Mouse (Mus musculus): ENCODE measurements around the gene Aes. TPM values are rescaled to one million over a fixed set of nuclear protein-coding genes. Genes with fewer than 3 reads are reported as not detected.

Aes gene
- polyA plus RNA-seq, 1 experiment: 972 TPM

GRCm38 (mm10) chr10:81544296-81545160 is 14.8 kb upstream of the Aes start:
- no peak for DNase-seq (ENCODE audit: extremely low spot score in 1 of 2, low spot score in 1 of 2)

- DNase-seq (ENCODE audit: extremely low spot score in 1 of 2, low spot score in 1 of 2): peak; percentile 97 to 99
These were observed 14.0 kb upstream of the Aes start, which contains the start of gene Gna11 for GRCm38 (mm10) chr10:81545161-81545747. Gene Gna11, minus strand, starts transcription at chr10:81545190.

- DNase-seq (ENCODE audit: extremely low spot score in 1 of 2, low spot score in 1 of 2): no peak
These were observed 13.0 kb upstream of the Aes start for GRCm38 (mm10) chr10:81546332-81546731.

- no peak for DNase-seq (ENCODE audit: extremely low spot score in 1 of 2, low spot score in 1 of 2)
These were observed 12.3 kb upstream of the Aes start for GRCm38 (mm10) chr10:81546788-81547571.

GRCm38 (mm10) chr10:81548944-81549343 is 10.3 kb upstream of the Aes start:
- DNase-seq (ENCODE audit: extremely low spot score in 1 of 2, low spot score in 1 of 2): no peak

GRCm38 (mm10) chr10:81550257-81550656 is 9.0 kb upstream of the Aes start:
- peak in 1 of 2 experiments; percentile 53 for DNase-seq (ENCODE audit: extremely low spot score in 1 of 2, low spot score in 1 of 2)

GRCm38 (mm10) chr10:81551597-81552102 is 7.6 kb upstream of the Aes start:
- peak; percentile 76 to 91 for DNase-seq (ENCODE audit: extremely low spot score in 1 of 2, low spot score in 1 of 2)

- DNase-seq (ENCODE audit: extremely low spot score in 1 of 2, low spot score in 1 of 2): no peak
These were observed 6.1 kb upstream of the Aes start for GRCm38 (mm10) chr10:81553232-81553631.

GRCm38 (mm10) chr10:81553807-81554755 is 5.2 kb upstream of the Aes start:
- DNase-seq (ENCODE audit: extremely low spot score in 1 of 2, low spot score in 1 of 2): no peak

- no peak for DNase-seq (ENCODE audit: extremely low spot score in 1 of 2, low spot score in 1 of 2)
These were observed 3.0 kb upstream of the Aes start for GRCm38 (mm10) chr10:81556282-81556681.

- no peak for DNase-seq (ENCODE audit: extremely low spot score in 1 of 2, low spot score in 1 of 2)
These were observed 1.8 kb upstream of the Aes start for GRCm38 (mm10) chr10:81557491-81557890.

- peak in 1 of 2 experiments; percentile 83 for DNase-seq (ENCODE audit: extremely low spot score in 1 of 2, low spot score in 1 of 2)
These were observed 595 bp downstream of the Aes start for GRCm38 (mm10) chr10:81559627-81560539.

- DNase-seq (ENCODE audit: extremely low spot score in 1 of 2, low spot score in 1 of 2): no peak
These were observed 1.6 kb downstream of the Aes start for GRCm38 (mm10) chr10:81560719-81561459.

- DNase-seq (ENCODE audit: extremely low spot score in 1 of 2, low spot score in 1 of 2): no peak
These were observed 3.1 kb downstream of the Aes start for GRCm38 (mm10) chr10:81562411-81562810.

- DNase-seq (ENCODE audit: extremely low spot score in 1 of 2, low spot score in 1 of 2): no peak
These were observed 4.2 kb downstream of the Aes start for GRCm38 (mm10) chr10:81563481-81563880.

GRCm38 (mm10) chr10:81564216-81564615 is 4.9 kb downstream of the Aes start:
- DNase-seq (ENCODE audit: extremely low spot score in 1 of 2, low spot score in 1 of 2): no peak

GRCm38 (mm10) chr10:81564734-81565133 is 5.4 kb downstream of the Aes start:
- DNase-seq (ENCODE audit: extremely low spot score in 1 of 2, low spot score in 1 of 2): peak in 1 of 2 experiments; percentile 74
